Mouse (Mus musculus): ENCODE measurements around the gene Wipf2.

GRCm38 (mm10) chr11:98930127-98930601 is 66.7 kb downstream of the Wipf2 start:
- TF ChIP-seq CTCF (conservative IDR thresholded peaks at IDR 0.05; ENCODE audit: insufficient read depth, insufficient read length, low read depth, low read length) (no peak), POLR2A (IDR thresholded peaks at IDR 0.05; ENCODE audit: low read depth, low read length) (no peak)
